ENCODE assay signal across 7 mouse cellular contexts in the genomic region with DNA sequence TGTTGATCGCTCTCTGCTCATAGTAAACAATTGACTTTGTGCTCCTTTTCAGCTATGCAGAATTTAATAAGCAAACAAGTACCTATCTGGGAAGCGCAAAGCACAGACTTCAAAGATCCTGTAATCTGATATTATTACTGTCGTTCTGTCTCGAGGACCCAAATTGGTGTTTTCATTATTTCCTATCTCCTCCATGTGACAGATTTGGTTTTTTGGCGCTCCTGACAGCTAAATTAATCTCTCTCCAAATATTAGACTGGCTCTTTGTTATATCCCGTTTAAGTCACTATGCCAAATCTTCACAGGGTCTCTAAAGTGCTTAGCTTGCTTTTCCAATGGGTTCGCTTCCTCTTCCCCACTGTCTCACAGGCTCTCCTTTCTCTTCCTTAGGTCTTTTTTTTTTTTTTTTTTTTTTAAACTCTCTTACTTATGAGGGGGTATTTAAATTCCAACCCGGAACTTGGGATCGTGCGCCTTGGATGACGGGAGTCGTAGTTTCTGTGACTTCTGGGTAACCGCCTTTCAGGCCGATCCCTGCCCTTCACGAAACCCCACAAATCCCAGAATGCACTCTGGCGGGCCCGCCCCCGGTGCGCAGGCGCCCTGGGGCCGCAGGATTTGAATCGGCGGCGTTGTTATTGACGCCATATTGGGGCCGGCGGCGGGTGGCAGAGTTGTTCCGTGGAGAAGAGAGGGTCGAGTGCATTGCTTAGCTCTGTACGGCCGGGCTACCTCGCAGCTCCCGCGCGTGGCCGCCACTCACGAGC. TPM values are rescaled to one million over a fixed set of nuclear protein-coding genes. Genes with fewer than 3 reads are reported as not detected.
DNase-seq lines count a peak whose midpoint lies in the region; ATAC-seq and TF ChIP-seq lines count a peak whose summit lies in the region.

No protein-coding gene starts in this region.

- peak; percentile 89 for TF ChIP-seq POLR2A in small intestine, adult 2 months (IDR thresholded peaks at IDR 0.05; ENCODE audit: low read depth, low read length)

- H3K4me2 ChIP-seq in intestine, postnatal 0 days (replicated peaks; ENCODE audit: low read depth), result peak overlapping the region; percentile 77
- H3K4me2 ChIP-seq in midbrain, embryonic 12.5 days (replicated peaks), result peak overlapping the region; percentile 77

- intact Hi-C loops in left cerebral cortex, postnatal 4 days (cut with DNase I), result loop anchor here (10.0 kb wide), 2 partner anchors 625 to 1155 kb away; partner anchors contain the start of gene Cnr1

- peak overlapping the region; percentile 98 for H3K27ac ChIP-seq in embryonic facial prominence, embryonic 10.5 days (replicated peaks)
- H3K27ac ChIP-seq in intestine, postnatal 0 days (ENCODE audit: low read depth, low read length), result peak overlapping the region; percentile 96
- peak overlapping the region; percentile 95 for H3K27ac ChIP-seq in midbrain, embryonic 12.5 days (replicated peaks)
- H3K27ac ChIP-seq in small intestine, adult 2 months (ENCODE audit: insufficient read depth, low read depth, low read length), result peak overlapping the region; percentile 92

- H3K27me3 ChIP-seq in embryonic facial prominence, embryonic 10.5 days (replicated peaks; ENCODE audit: low read depth, poor library complexity, severe bottlenecking), result no peaks in the 10 kb centered on the region
- no peaks in the 10 kb centered on the region for H3K27me3 ChIP-seq in intestine, postnatal 0 days (replicated peaks; ENCODE audit: control insufficient read depth, insufficient read depth, low read length)
- H3K27me3 ChIP-seq in midbrain, embryonic 12.5 days, result no peaks in the 10 kb centered on the region
- H3K27me3 ChIP-seq in small intestine, adult 2 months (ENCODE audit: control insufficient read depth, insufficient read depth, low read length), result no peaks in the 10 kb centered on the region

- H3K4me3 ChIP-seq in embryonic facial prominence, embryonic 10.5 days, result peak overlapping the region; percentile 83
- peak overlapping the region; percentile 90 for H3K4me3 ChIP-seq in intestine, postnatal 0 days (ENCODE audit: low read depth, low read length)
- H3K4me3 ChIP-seq in midbrain, embryonic 12.5 days, result peak overlapping the region; percentile 99
- peak overlapping the region; percentile 99 for H3K4me3 ChIP-seq in small intestine, adult 2 months (ENCODE audit: low read depth, low read length)

- peak; percentile 93 for ATAC-seq in intestine, postnatal 0 days
- peak; percentile 92 for ATAC-seq in midbrain, embryonic 12.5 days (ENCODE audit: low FRiP score, low read depth)

- peak; percentile 97 for DNase-seq in adrenal gland, postnatal 10 days
- DNase-seq in embryonic facial prominence, embryonic 10.5 days (ENCODE audit: low spot score), result peak; percentile 97
- DNase-seq in gonadal fat pad, adult 2 months (ENCODE audit: low read depth), result peak; percentile 83
- DNase-seq in left cerebral cortex, postnatal 4 days, result peak; percentile 96

- peaks cover 24% of the 10 kb centered on the region for H3K4me1 ChIP-seq in embryonic facial prominence, embryonic 10.5 days
- H3K4me1 ChIP-seq in intestine, postnatal 0 days (replicated peaks; ENCODE audit: control insufficient read depth, insufficient read depth, low read length), result peaks cover 2% of the 10 kb centered on the region; the same call in 1 of the 2 replicates
- H3K4me1 ChIP-seq in midbrain, embryonic 12.5 days, result peaks cover 19% of the 10 kb centered on the region
- peaks cover 2% of the 10 kb centered on the region; the same call in 1 of the 2 replicates for H3K4me1 ChIP-seq in small intestine, adult 2 months (ENCODE audit: control insufficient read depth, insufficient read depth, insufficient read length, low read length)

- WGBS in embryonic facial prominence, embryonic 10.5 days, result 3% methylated on average over 38 of the region's 38 CpGs
- WGBS in intestine, postnatal 0 days, result 1% methylated on average over 38 of the region's 38 CpGs
- 2% methylated on average over 38 of the region's 38 CpGs for WGBS in midbrain, embryonic 12.5 days
- WGBS in small intestine, adult 2 months, result under 1% methylated on average over 38 of the region's 38 CpGs

- TF ChIP-seq CTCF in intestine, postnatal 0 days (IDR thresholded peaks at IDR 0.05; ENCODE audit: low read depth), result no peak
- TF ChIP-seq CTCF in small intestine, adult 2 months (IDR thresholded peaks at IDR 0.05; ENCODE audit: extremely low read depth, insufficient read length, insufficient replicate concordance, low read depth, low read length), result no peak

- H3K9ac ChIP-seq in intestine, postnatal 0 days (ENCODE audit: low read depth, low read length), result peak overlapping the region; percentile 96
- peak overlapping the region; percentile 99 for H3K9ac ChIP-seq in midbrain, embryonic 12.5 days (replicated peaks)

- peaks cover 4% of the 10 kb centered on the region for H3K36me3 ChIP-seq in embryonic facial prominence, embryonic 10.5 days (replicated peaks)
- H3K36me3 ChIP-seq in intestine, postnatal 0 days (ENCODE audit: control insufficient read depth, insufficient read depth), result no peaks in the 10 kb centered on the region
- H3K36me3 ChIP-seq in midbrain, embryonic 12.5 days, result no peaks in the 10 kb centered on the region
- H3K36me3 ChIP-seq in small intestine, adult 2 months (ENCODE audit: control insufficient read depth, insufficient read depth, low read length), result no peaks in the 10 kb centered on the region

- H3K9me3 ChIP-seq in embryonic facial prominence, embryonic 10.5 days, result no peaks in the 10 kb centered on the region
- H3K9me3 ChIP-seq in intestine, postnatal 0 days (ENCODE audit: control insufficient read depth), result no peaks in the 10 kb centered on the region
- H3K9me3 ChIP-seq in midbrain, embryonic 12.5 days, result no peaks in the 10 kb centered on the region

RNA-seq across cellular contexts. Expression of gene Akirin2, which starts 0.6 kb away (rescaled TPM):
- 10 to 100 TPM; 61.4 to 65.6 TPM for total RNA-seq in adrenal gland, postnatal 10 days (2021)
- polyA plus RNA-seq in embryonic facial prominence, embryonic 10.5 days (2016; fragmentation: Nextera tagmentation; extraction: Ambion mirVana), result 64.8 and 66.8 TPM in 2 replicates
- polyA plus RNA-seq in gonadal fat pad, adult 2 months (2012; rRNA removed), result 21.3 and 27.7 TPM in 2 replicates
- 32.2 and 36.6 TPM in 2 replicates for polyA plus RNA-seq in intestine, postnatal 0 days (2015; fragmentation: Nextera tagmentation; extraction: Ambion mirVana)
- total RNA-seq in left cerebral cortex, postnatal 4 days (2021), result 100 to 1,000 TPM; 124 to 135 TPM
- polyA plus RNA-seq in midbrain, embryonic 12.5 days (2016; fragmentation: Nextera tagmentation; extraction: Ambion mirVana), result 122 and 139 TPM in 2 replicates
- 6.7 and 19.5 TPM in 2 replicates for polyA plus RNA-seq in small intestine, adult 2 months (2012; rRNA removed)

Comparison
In these comparisons a context has a peak if more than half of its experiments do, and no peak if none do; other contexts are left out.
1. Peak in every context shown above with its lines: DNase-seq, ATAC-seq, H3K4me3 ChIP-seq and H3K27ac ChIP-seq.